Mouse (Mus musculus) cerebellum, adult 2 months (tissue): ENCODE results near the gene Vrk3. TPM values are rescaled to one million over a fixed set of nuclear protein-coding genes. Genes with fewer than 3 reads are reported as not detected.

Experiments
- DNase-seq, 2 experiments: peaks; one replicate each; pipeline ENCODE4 v3.0.0; 2021
- H3K27ac ChIP-seq: fragments of 200-500 bp; 2 replicates; pipeline ENCODE4 v1.5.1; 2012; ENCODE audit warnings: low read length, control low read depth, inconsistent platforms; ENCODE audit not compliant: insufficient read depth
- H3K27me3 ChIP-seq: fragments of 200-500 bp; 2 replicates; pipeline ENCODE4 v1.6.1; 2012; ENCODE audit warnings: inconsistent platforms, mild to moderate bottlenecking, low read length, moderate library complexity; ENCODE audit not compliant: control insufficient read depth, insufficient read depth
- H3K4me1 ChIP-seq: fragments of 200-500 bp; 2 replicates; pipeline ENCODE4 v1.6.1; 2011; ENCODE audit warnings: low read length; ENCODE audit not compliant: control insufficient read depth, insufficient read depth
- H3K4me3 ChIP-seq: fragments of 200-500 bp; replicated peaks from 2 replicates; pipeline ENCODE3; 2011; ENCODE audit warnings: mild to moderate bottlenecking, low read depth, low read length, control low read depth; ENCODE audit not compliant: insufficient read depth
- CTCF ChIP-seq: fragments of 200-500 bp; IDR thresholded peaks from 2 replicates; pipeline ENCODE4 v1.5.1; 2011; ENCODE audit warnings: low read depth, mild to moderate bottlenecking, control low read depth, low read length, moderate library complexity, borderline replicate concordance; ENCODE audit not compliant: insufficient read depth
- POLR2A ChIP-seq: fragments of 200-500 bp; IDR thresholded peaks from 2 replicates; pipeline ENCODE4 v1.6.1; 2011; ENCODE audit warnings: low read length, control low read depth, borderline replicate concordance; ENCODE audit not compliant: insufficient read depth
- WGBS: fragments of 180-500 bp; shearing (Covaris S2); methylation state at CpG from one replicate; pipeline ENCODE4 v1.1.7; 2018; 5-methylcytosine and 5-hydroxymethylcytosine counted together
- polyA plus RNA-seq: library from polyadenylated mRNA; depleted of rRNA; stranded (reverse); fragments of >200 nt; gene quantifications from 2 replicates; pipeline ENCODE4 v1.2.3, GENCODE M21; 2012

The Vrk3 gene
- polyA plus RNA-seq, 1 experiment = 39.1 TPM

DNA sequence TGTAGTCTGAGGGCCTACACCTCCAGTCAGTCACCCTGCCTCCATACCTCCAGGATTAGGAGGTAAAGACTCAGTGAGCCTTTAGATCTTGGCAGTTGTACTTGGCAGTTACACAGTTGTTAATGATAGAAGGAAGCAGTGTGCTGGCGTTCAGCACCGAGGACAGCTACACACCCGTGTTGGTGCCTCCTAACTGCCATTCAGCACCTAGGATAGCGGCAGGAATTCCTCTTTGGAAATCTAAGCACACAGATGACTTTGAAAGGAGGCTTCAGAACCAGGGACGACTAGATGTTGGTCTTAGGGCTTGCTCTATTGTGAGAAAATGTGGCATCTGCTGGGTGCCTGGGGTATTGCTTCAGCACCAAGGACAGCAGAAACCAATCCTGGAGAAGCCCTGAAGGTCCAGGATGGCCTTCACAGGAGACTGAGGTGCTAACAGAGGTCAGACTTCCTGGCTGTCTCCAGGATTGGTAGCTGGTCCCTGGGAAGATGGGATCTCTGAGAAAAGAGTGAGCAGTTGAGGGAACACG is 21.9 kb downstream of the Vrk3 start:
- Histone ChIP-seq H3K4me3 (no peak overlapping the region), H3K27me3 (no peaks in the 10 kb centered on the region), H3K27ac (no peak overlapping the region), H3K4me1 (no peaks in the 10 kb centered on the region)
- 27% methylated on average over 6 of the region's 6 CpGs for WGBS
- TF ChIP-seq POLR2A = no peak
- TF ChIP-seq CTCF = no peak
- DNase-seq = no peak

DNA sequence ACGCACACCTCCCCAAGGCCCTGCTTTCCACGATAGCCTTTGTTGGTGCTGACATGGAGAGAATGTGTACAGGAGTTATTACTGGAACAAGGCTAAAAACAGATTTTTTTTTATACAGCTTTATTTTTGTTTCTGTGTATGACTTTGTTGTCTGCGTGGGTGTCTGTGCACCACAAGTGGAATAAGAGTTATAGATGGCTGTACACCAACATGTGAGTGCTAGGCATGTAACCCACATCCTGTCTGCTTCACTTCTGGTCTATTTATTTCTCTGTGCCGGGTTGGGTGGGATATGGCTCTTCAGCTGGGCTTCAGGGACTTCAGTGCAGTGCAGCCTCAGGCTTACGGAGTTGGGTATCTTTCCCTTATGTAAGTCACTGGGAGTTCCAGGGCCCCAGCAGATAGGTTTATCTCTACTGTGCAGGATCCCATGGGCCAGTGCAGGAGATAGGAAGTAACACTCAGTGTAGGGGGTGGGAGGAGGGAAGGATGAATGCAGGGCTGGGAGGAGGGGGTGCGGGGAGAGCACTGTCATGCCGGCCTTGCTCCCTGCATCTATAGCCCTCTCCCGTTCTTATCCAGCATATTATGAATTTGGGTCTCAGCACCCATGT is 24.5 kb downstream of the Vrk3 start:
- WGBS = 89% methylated on average over 8 of the region's 8 CpGs

DNA sequence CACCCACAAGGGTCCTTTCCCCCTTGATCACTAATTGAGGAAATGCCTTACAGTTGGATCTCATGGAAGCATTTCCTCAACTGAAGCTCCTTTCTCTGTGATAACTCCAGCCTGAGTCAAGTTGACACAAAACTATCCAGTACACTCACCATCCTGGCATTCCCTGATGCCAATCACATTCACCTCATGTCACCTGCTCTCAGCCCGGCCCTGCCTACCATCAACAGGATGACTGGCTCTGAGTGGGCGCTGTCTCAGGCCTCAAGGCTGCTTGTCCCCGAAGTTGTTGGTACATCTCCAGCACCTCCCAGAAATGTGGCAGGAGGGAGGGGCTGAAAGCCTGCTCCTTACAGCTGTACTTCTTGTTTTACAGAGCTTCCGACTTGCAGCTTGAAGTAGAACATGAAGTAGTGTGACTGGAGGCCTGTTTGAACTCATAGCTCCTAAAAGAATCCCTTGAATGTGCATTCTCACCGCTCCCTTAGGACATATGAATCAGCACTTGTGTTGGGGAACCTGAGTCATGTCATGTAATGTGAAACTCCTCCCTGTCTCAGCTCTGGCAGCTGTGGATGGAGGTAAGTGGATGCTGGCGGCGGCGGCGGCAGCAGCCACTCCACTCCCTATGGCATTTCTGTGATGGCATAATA is 28.8 kb downstream of the Vrk3 start:
- H3K4me3 ChIP-seq = no peak overlapping the region

More for the DNA sequence above, 24.5 kb downstream of the Vrk3 start:
- Histone ChIP-seq H3K4me1 (no peaks in the 10 kb centered on the region), H3K4me3 (no peak overlapping the region), H3K27me3 (no peaks in the 10 kb centered on the region), H3K27ac (no peak overlapping the region)
- DNase-seq = no peak
- TF ChIP-seq CTCF = no peak
- no peak for TF ChIP-seq POLR2A

DNA sequence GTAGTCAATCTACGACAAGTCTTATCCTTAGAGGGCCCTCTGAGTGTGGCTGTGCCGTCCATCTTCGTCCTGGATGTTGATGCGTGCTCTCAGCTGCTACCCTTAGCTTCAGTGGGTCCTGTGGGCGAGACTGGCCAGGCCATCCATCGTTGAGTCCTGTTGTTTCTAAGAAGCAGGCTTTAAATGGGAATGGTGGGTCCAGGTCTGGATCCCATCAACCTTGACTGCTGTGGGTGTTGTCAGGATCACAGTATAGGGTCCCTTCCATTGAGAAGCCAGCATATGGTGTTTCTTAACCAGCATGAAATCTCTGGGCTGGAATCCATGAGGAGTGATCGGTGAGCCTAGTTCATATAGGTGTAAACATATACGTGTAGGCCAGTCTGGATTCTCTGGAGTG is 31.9 kb downstream of the Vrk3 start:
- Histone ChIP-seq H3K27ac (no peak overlapping the region), H3K4me3 (no peak overlapping the region), H3K4me1 (no peaks in the 10 kb centered on the region), H3K27me3 (no peaks in the 10 kb centered on the region)
- 84% methylated on average over 8 of the region's 8 CpGs for WGBS
- TF ChIP-seq POLR2A (no peak), CTCF (no peak)
- DNase-seq = no peak

More for the DNA sequence above, 28.8 kb downstream of the Vrk3 start:
- no peak overlapping the region for H3K27ac ChIP-seq
- 92% methylated on average over 9 of the region's 9 CpGs for WGBS
- no peaks in the 10 kb centered on the region for H3K4me1 ChIP-seq
- TF ChIP-seq CTCF = no peak
- no peak for TF ChIP-seq POLR2A
- H3K27me3 ChIP-seq = no peaks in the 10 kb centered on the region
- no peak for DNase-seq

DNA sequence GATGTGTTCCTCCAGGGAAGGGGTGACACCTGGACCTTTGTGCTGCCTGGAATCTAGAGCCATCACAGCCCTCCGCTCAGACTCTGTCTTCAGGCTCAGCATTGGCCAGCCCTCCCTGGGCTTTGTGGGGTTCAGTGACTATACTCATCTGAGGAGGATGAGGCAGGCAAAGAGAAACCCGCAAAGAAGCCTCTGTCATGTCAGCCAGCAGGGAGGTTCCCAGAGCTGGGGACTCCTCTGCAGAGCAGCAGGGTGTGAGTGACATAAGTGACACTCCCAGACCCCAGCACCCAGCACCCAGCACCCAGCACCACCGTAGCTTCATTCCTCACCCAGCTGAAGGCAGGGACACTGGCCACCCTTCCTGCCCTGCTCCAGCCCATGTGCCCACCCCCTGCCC is 41.3 kb downstream of the Vrk3 start:
- H3K4me3 ChIP-seq = no peak overlapping the region
- TF ChIP-seq POLR2A = no peak
- TF ChIP-seq CTCF = no peak
- H3K4me1 ChIP-seq = no peaks in the 10 kb centered on the region
- no peaks in the 10 kb centered on the region for H3K27me3 ChIP-seq
- H3K27ac ChIP-seq = no peak overlapping the region
- 79% methylated on average over 3 of the region's 3 CpGs for WGBS
- no peak for DNase-seq

DNA sequence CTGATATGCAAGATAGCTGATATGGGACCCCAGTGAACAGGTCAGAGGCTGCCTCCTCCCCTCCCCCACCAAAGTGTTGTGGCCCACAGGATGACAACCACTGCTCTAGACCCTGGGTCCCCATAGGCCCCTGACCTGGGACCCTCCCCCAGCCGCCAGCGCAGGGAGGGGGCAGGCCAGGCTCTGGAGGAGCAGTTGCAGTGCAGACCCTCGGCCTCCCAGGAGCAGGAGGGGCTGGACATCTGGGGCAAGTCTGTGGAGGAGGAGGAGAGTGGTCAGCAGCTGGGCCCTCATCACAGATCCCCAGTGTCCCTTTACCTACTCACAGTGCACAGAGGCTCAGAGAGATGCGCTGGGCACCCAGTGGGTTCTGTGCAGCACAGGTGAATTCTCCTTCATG is 41.9 kb downstream of the Vrk3 start:
- TF ChIP-seq CTCF (no peak), POLR2A (no peak)
- H3K27ac ChIP-seq = no peak overlapping the region
- no peaks in the 10 kb centered on the region for H3K27me3 ChIP-seq
- no peaks in the 10 kb centered on the region for H3K4me1 ChIP-seq
- no peak for DNase-seq
- no peak overlapping the region for H3K4me3 ChIP-seq
- 53% methylated on average over 4 of the region's 4 CpGs for WGBS

DNA sequence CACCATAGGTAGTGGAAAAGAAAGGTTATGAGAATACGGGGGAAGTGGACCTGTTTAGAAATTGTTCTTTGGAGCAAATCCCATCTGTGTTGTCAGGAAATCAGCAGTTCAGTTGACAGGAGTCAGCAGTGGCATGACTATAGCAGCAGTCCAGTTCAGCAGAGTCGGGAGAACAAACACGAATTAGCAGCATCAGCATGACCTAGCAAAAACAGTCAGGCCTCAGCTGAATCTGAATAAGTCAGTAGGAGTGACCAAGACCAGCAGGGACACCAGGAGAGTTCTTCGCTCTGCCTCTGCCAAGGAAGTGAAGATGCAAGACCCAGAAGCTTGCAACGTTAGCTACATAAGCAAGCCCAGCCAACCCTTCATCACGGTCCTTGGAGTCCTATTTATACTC is 44.6 kb downstream of the Vrk3 start:
- 74% methylated on average over 6 of the region's 6 CpGs for WGBS
- H3K4me1 ChIP-seq = no peaks in the 10 kb centered on the region
- H3K4me3 ChIP-seq = no peak overlapping the region
- no peak overlapping the region for H3K27ac ChIP-seq
- TF ChIP-seq POLR2A (no peak), CTCF (no peak)
- H3K27me3 ChIP-seq = no peaks in the 10 kb centered on the region
- no peak for DNase-seq

DNA sequence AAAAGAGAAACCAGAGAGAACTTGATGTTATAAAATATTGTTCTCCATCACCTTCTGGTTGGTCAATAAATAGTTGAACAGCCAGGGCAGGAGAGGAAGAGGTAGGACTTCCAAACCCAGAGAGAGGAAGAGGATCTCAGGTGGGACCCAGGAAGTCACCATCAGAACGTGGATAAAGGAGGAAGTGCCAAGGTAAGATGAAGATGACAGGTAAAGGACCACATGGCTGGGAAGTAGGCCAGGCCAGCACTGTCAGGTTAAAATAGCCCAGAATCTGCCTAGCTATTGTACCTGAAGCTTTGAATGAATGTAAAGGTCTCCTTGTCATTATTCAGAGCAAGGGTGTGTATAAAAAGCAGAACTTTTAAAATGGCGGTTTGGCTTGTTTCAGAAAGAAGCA is 60.7 kb downstream of the Vrk3 start:
- 84% methylated on average over 2 of the region's 2 CpGs for WGBS
- no peak for DNase-seq
- no peak overlapping the region for H3K4me3 ChIP-seq
- H3K27me3 ChIP-seq = no peaks in the 10 kb centered on the region
- H3K4me1 ChIP-seq = no peaks in the 10 kb centered on the region
- TF ChIP-seq CTCF = no peak
- TF ChIP-seq POLR2A = no peak
- no peak overlapping the region for H3K27ac ChIP-seq
